Mouse (Mus musculus): Measurements from ENCODE around the gene Sptbn1. TPM values are rescaled to one million over a fixed set of nuclear protein-coding genes. Genes with fewer than 3 reads are reported as not detected.

Gene Sptbn1
- total and polyA plus RNA-seq, 2 experiments from 2014 or later, result 162 to 247 TPM

GRCm38 (mm10) chr11:30131640-30132039, 136.3 kb downstream of the Sptbn1 start:
- WGBS, result 79% methylated on average over 4 of the region's 4 CpGs
- H3K9me3 ChIP-seq (ENCODE audit: low read length), result no peaks in the 10 kb centered on the region
- no peak for TF ChIP-seq CTCF (IDR thresholded peaks at IDR 0.05; ENCODE audit: low read depth)
- no peak for ATAC-seq
- no peaks in the 10 kb centered on the region for H3K4me1 ChIP-seq (ENCODE audit: insufficient read depth, low read length)
- H3K36me3 ChIP-seq (ENCODE audit: insufficient read depth, low read length), result peaks cover 79% of the 10 kb centered on the region
- no peak overlapping the region for H3K4me3 ChIP-seq (ENCODE audit: low read length)
- H3K27me3 ChIP-seq (ENCODE audit: insufficient read depth, low read length), result no peaks in the 10 kb centered on the region
- no peak overlapping the region for H3K27ac ChIP-seq
- H3K4me2 ChIP-seq (ENCODE audit: low read depth, low read length), result no peak overlapping the region
- H3K9ac ChIP-seq (replicated peaks; ENCODE audit: low read length), result no peak overlapping the region
- DNase-seq (ENCODE audit: low spot score), result no peak

DNA sequence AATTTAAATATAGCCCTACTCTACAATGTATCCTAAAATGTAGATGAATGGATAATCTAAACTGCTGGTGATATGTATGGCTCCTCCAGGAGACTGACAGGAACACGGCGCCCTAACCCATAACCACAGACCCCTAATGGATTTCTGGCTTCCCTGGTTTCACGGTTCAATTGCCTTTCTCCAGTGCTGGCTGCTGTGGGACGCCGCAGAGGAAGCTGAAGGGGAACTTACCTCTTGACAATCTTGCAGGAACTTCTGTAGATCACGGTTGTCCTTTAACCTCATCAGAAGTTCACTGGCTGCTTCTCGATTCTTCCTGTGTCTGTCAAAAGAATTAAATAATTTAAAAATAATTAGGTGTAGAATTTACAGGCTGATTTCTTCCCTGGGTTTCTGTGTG, 138.6 kb downstream of the Sptbn1 start:
- no peaks in the 10 kb centered on the region for H3K27me3 ChIP-seq (ENCODE audit: insufficient read depth, low read length)
- ATAC-seq (no peak), DNase-seq (ENCODE audit: low spot score) (no peak)
- no peak overlapping the region for H3K9ac ChIP-seq (replicated peaks; ENCODE audit: low read length)
- no peak for TF ChIP-seq CTCF (IDR thresholded peaks at IDR 0.05; ENCODE audit: low read depth)
- H3K36me3 ChIP-seq (ENCODE audit: insufficient read depth, low read length), result peaks cover 72% of the 10 kb centered on the region
- no peak overlapping the region for H3K27ac ChIP-seq
- 91% methylated on average over 7 of the region's 7 CpGs for WGBS
- H3K4me2 ChIP-seq (ENCODE audit: low read depth, low read length), result no peak overlapping the region
- no peak overlapping the region for H3K4me3 ChIP-seq (ENCODE audit: low read length)
- H3K4me1 ChIP-seq (ENCODE audit: insufficient read depth, low read length), result no peaks in the 10 kb centered on the region
- H3K9me3 ChIP-seq (ENCODE audit: low read length), result no peaks in the 10 kb centered on the region

GRCm38 (mm10) chr11:30126840-30127239, 141.1 kb downstream of the Sptbn1 start:
- ATAC-seq, result no peak

GRCm38 (mm10) chr11:30118038-30118437, 149.9 kb downstream of the Sptbn1 start:
- no peaks in the 10 kb centered on the region for H3K27me3 ChIP-seq (ENCODE audit: insufficient read depth, low read length)
- TF ChIP-seq CTCF (IDR thresholded peaks at IDR 0.05; ENCODE audit: low read depth), result no peak
- H3K36me3 ChIP-seq (ENCODE audit: insufficient read depth, low read length), result peaks cover 94% of the 10 kb centered on the region
- H3K4me3 ChIP-seq (ENCODE audit: low read length), result no peak overlapping the region
- DNase-seq (ENCODE audit: low spot score) (no peak), ATAC-seq (no peak)
- no peak overlapping the region for H3K27ac ChIP-seq
- H3K4me2 ChIP-seq (ENCODE audit: low read depth, low read length), result no peak overlapping the region
- H3K9me3 ChIP-seq (ENCODE audit: low read length), result no peaks in the 10 kb centered on the region
- no peaks in the 10 kb centered on the region for H3K4me1 ChIP-seq (ENCODE audit: insufficient read depth, low read length)
- no peak overlapping the region for H3K9ac ChIP-seq (replicated peaks; ENCODE audit: low read length)
- 91% methylated on average over 4 of the region's 4 CpGs for WGBS

More at GRCm38 (mm10) chr11:30126840-30127239, 141.1 kb downstream of the Sptbn1 start:
- H3K27ac ChIP-seq, result no peak overlapping the region
- peaks cover 75% of the 10 kb centered on the region for H3K36me3 ChIP-seq (ENCODE audit: insufficient read depth, low read length)
- no peak for DNase-seq (ENCODE audit: low spot score)
- no peaks in the 10 kb centered on the region for H3K27me3 ChIP-seq (ENCODE audit: insufficient read depth, low read length)
- H3K4me2 ChIP-seq (ENCODE audit: low read depth, low read length), result no peak overlapping the region
- H3K9me3 ChIP-seq (ENCODE audit: low read length), result no peaks in the 10 kb centered on the region
- no peaks in the 10 kb centered on the region for H3K4me1 ChIP-seq (ENCODE audit: insufficient read depth, low read length)
- no peak overlapping the region for H3K9ac ChIP-seq (replicated peaks; ENCODE audit: low read length)
- 88% methylated on average over 1 of the region's 1 CpGs for WGBS
- H3K4me3 ChIP-seq (ENCODE audit: low read length), result no peak overlapping the region
- TF ChIP-seq CTCF (IDR thresholded peaks at IDR 0.05; ENCODE audit: low read depth), result no peak

- no peak for DNase-seq (ENCODE audit: low spot score)
- ATAC-seq, result no peak
- H3K9ac ChIP-seq (replicated peaks; ENCODE audit: low read length), result no peak overlapping the region
- no peak overlapping the region for H3K4me2 ChIP-seq (ENCODE audit: low read depth, low read length)
- H3K4me1 ChIP-seq (ENCODE audit: insufficient read depth, low read length), result no peaks in the 10 kb centered on the region
- no peaks in the 10 kb centered on the region for H3K27me3 ChIP-seq (ENCODE audit: insufficient read depth, low read length)
- 81% methylated on average over 2 of the region's 2 CpGs for WGBS
- H3K4me3 ChIP-seq (ENCODE audit: low read length), result no peak overlapping the region
- TF ChIP-seq CTCF (IDR thresholded peaks at IDR 0.05; ENCODE audit: low read depth), result no peak
- peaks cover 78% of the 10 kb centered on the region for H3K36me3 ChIP-seq (ENCODE audit: insufficient read depth, low read length)
- H3K27ac ChIP-seq, result no peak overlapping the region
- H3K9me3 ChIP-seq (ENCODE audit: low read length), result no peaks in the 10 kb centered on the region
Measured at GRCm38 (mm10) chr11:30113631-30114030, 154.3 kb downstream of the Sptbn1 start.

DNA sequence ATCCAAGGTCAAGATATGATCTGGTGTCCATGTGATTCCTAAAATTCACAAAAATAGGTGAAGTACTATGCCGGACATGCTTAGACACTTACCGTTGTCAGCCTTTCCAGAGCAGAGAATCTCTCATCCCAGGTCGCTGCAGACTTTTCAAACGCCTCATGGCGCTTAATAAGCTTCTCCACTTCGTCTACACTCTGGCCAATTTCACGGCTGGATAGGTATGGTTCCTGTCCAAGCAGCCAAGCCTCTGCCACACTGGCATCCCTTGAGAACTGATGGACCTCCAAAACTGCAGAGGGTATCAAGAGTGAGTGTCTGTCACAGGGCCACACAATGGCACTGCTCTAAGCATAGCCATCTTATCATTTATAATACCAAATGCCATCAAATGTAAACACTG, 157.3 kb downstream of the Sptbn1 start:
- Histone ChIP-seq H3K4me1 (ENCODE audit: insufficient read depth, low read length) (no peaks in the 10 kb centered on the region), H3K4me2 (ENCODE audit: low read depth, low read length) (no peak overlapping the region), H3K4me3 (ENCODE audit: low read length) (no peak overlapping the region), H3K9me3 (ENCODE audit: low read length) (no peaks in the 10 kb centered on the region), H3K9ac (replicated peaks; ENCODE audit: low read length) (no peak overlapping the region), H3K27me3 (ENCODE audit: insufficient read depth, low read length) (no peaks in the 10 kb centered on the region), H3K36me3 (ENCODE audit: insufficient read depth, low read length) (peaks cover 70% of the 10 kb centered on the region), H3K27ac (no peak overlapping the region)
- ATAC-seq (no peak), DNase-seq (ENCODE audit: low spot score) (peak; percentile 4)
- no peak for TF ChIP-seq CTCF (IDR thresholded peaks at IDR 0.05; ENCODE audit: low read depth)
- WGBS, result 72% methylated on average over 7 of the region's 7 CpGs

DNA sequence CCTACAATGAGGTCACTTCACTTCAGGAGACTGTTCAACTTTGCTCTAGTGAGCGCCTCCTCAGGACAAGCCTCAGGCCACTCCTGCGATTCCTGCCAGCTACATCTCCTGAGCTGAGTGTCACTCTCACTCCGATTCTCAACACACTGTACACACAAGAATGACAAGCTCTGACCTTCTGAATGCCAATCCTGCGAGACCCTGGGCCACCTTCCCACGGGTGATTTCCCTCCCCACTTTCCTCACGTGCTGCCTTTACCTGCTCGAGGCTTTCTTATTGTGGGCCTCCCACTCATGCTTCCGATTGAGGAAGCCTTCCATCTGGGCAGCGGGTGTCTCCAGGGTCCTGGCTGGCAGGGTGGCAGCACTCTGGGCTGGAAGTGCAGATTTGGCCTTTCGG, 163.8 kb downstream of the Sptbn1 start:
- DNase-seq (ENCODE audit: low spot score) (no peak), ATAC-seq (no peak)
- H3K9me3 ChIP-seq (ENCODE audit: low read length), result no peaks in the 10 kb centered on the region
- TF ChIP-seq CTCF (IDR thresholded peaks at IDR 0.05; ENCODE audit: low read depth), result no peak
- H3K9ac ChIP-seq (replicated peaks; ENCODE audit: low read length), result no peak overlapping the region
- no peaks in the 10 kb centered on the region for H3K4me1 ChIP-seq (ENCODE audit: insufficient read depth, low read length)
- H3K4me2 ChIP-seq (ENCODE audit: low read depth, low read length), result no peak overlapping the region
- peaks cover 80% of the 10 kb centered on the region for H3K36me3 ChIP-seq (ENCODE audit: insufficient read depth, low read length)
- no peak overlapping the region for H3K4me3 ChIP-seq (ENCODE audit: low read length)
- no peak overlapping the region for H3K27ac ChIP-seq
- WGBS, result 94% methylated on average over 10 of the region's 10 CpGs
- H3K27me3 ChIP-seq (ENCODE audit: insufficient read depth, low read length), result no peaks in the 10 kb centered on the region
